Mouse (Mus musculus): ENCODE measurements at regions not wholly inside any gene's neighbourhood (a gene's known extent, or its start where the extent isn't known, plus 50 kb on each side); places are given as distances from the start of the nearest gene placed in this dataset.

- H3K4me3 ChIP-seq (ENCODE audit: insufficient read depth, low read depth, low read length): no peak overlapping the region
- WGBS: 83% methylated on average over 3 of the region's 3 CpGs
Observed at GRCm38 (mm10) chr1:73112711-73113110, 97.0 kb upstream of the Tnp1 start.

GRCm38 (mm10) chr1:73111911-73112310 is 96.2 kb upstream of the Tnp1 start:
- Histone ChIP-seq H3K4me1 (ENCODE audit: control insufficient read depth, insufficient read depth, low read length) (no peaks in the 10 kb centered on the region), H3K36me3 (ENCODE audit: control insufficient read depth, insufficient read depth, low read length) (no peaks in the 10 kb centered on the region), H3K27me3 (ENCODE audit: control insufficient read depth, insufficient read depth, low read length) (no peaks in the 10 kb centered on the region), H3K27ac (replicated peaks; ENCODE audit: insufficient read depth, low read depth, low read length) (no peak overlapping the region), H3K9ac (ENCODE audit: low read depth, low read length) (no peak overlapping the region), H3K79me2 (ENCODE audit: control insufficient read depth, insufficient read depth, low read length) (no peaks in the 10 kb centered on the region), H3K4me3 (ENCODE audit: insufficient read depth, low read depth, low read length) (no peak overlapping the region)
- WGBS: 90% methylated on average over 5 of the region's 5 CpGs
- DNase-seq (ENCODE audit: extremely low read depth, low read depth, low spot score): peak; percentile 1
- TF ChIP-seq CTCF (IDR thresholded peaks at IDR 0.05; ENCODE audit: low read depth, low read length): no peak
- TF ChIP-seq POLR2A (IDR thresholded peaks at IDR 0.05; ENCODE audit: extremely low read depth, insufficient read depth, low read length): no peak

More at GRCm38 (mm10) chr1:73112711-73113110, 97.0 kb upstream of the Tnp1 start:
- H3K79me2 ChIP-seq (ENCODE audit: control insufficient read depth, insufficient read depth, low read length): no peaks in the 10 kb centered on the region
- no peak for TF ChIP-seq POLR2A (IDR thresholded peaks at IDR 0.05; ENCODE audit: extremely low read depth, insufficient read depth, low read length)
- TF ChIP-seq CTCF (IDR thresholded peaks at IDR 0.05; ENCODE audit: low read depth, low read length): no peak
- no peak overlapping the region for H3K9ac ChIP-seq (ENCODE audit: low read depth, low read length)
- H3K27ac ChIP-seq (replicated peaks; ENCODE audit: insufficient read depth, low read depth, low read length): no peak overlapping the region
- no peaks in the 10 kb centered on the region for H3K4me1 ChIP-seq (ENCODE audit: control insufficient read depth, insufficient read depth, low read length)
- H3K27me3 ChIP-seq (ENCODE audit: control insufficient read depth, insufficient read depth, low read length): no peaks in the 10 kb centered on the region
- DNase-seq (ENCODE audit: extremely low read depth, low read depth, low spot score): no peak
- H3K36me3 ChIP-seq (ENCODE audit: control insufficient read depth, insufficient read depth, low read length): no peaks in the 10 kb centered on the region

- 82% methylated on average over 4 of the region's 4 CpGs for WGBS
- Histone ChIP-seq H3K9ac (ENCODE audit: low read depth, low read length) (no peak overlapping the region), H3K36me3 (ENCODE audit: control insufficient read depth, insufficient read depth, low read length) (no peaks in the 10 kb centered on the region), H3K79me2 (ENCODE audit: control insufficient read depth, insufficient read depth, low read length) (no peaks in the 10 kb centered on the region), H3K27ac (replicated peaks; ENCODE audit: insufficient read depth, low read depth, low read length) (no peak overlapping the region), H3K4me3 (ENCODE audit: insufficient read depth, low read depth, low read length) (no peak overlapping the region), H3K4me1 (ENCODE audit: control insufficient read depth, insufficient read depth, low read length) (no peaks in the 10 kb centered on the region), H3K27me3 (ENCODE audit: control insufficient read depth, insufficient read depth, low read length) (no peaks in the 10 kb centered on the region)
- no peak for TF ChIP-seq POLR2A (IDR thresholded peaks at IDR 0.05; ENCODE audit: extremely low read depth, insufficient read depth, low read length)
- no peak for TF ChIP-seq CTCF (IDR thresholded peaks at IDR 0.05; ENCODE audit: low read depth, low read length)
- DNase-seq (ENCODE audit: extremely low read depth, low read depth, low spot score): no peak
Observed at GRCm38 (mm10) chr1:73105856-73106463, 90.3 kb upstream of the Tnp1 start.

GRCm38 (mm10) chr1:73097645-73098440 is 82.1 kb upstream of the Tnp1 start:
- no peak for DNase-seq (ENCODE audit: extremely low read depth, low read depth, low spot score)
- no peaks in the 10 kb centered on the region for H3K27me3 ChIP-seq (ENCODE audit: control insufficient read depth, insufficient read depth, low read length)
- no peak overlapping the region for H3K4me3 ChIP-seq (ENCODE audit: insufficient read depth, low read depth, low read length)
- no peaks in the 10 kb centered on the region for H3K79me2 ChIP-seq (ENCODE audit: control insufficient read depth, insufficient read depth, low read length)
- H3K9ac ChIP-seq (ENCODE audit: low read depth, low read length): no peak overlapping the region
- H3K36me3 ChIP-seq (ENCODE audit: control insufficient read depth, insufficient read depth, low read length): no peaks in the 10 kb centered on the region
- H3K27ac ChIP-seq (replicated peaks; ENCODE audit: insufficient read depth, low read depth, low read length): no peak overlapping the region
- TF ChIP-seq POLR2A (IDR thresholded peaks at IDR 0.05; ENCODE audit: extremely low read depth, insufficient read depth, low read length) (no peak), CTCF (IDR thresholded peaks at IDR 0.05; ENCODE audit: low read depth, low read length) (no peak)
- H3K4me1 ChIP-seq (ENCODE audit: control insufficient read depth, insufficient read depth, low read length): no peaks in the 10 kb centered on the region
- WGBS: 82% methylated on average over 6 of the region's 6 CpGs

- Histone ChIP-seq H3K79me2 (ENCODE audit: control insufficient read depth, insufficient read depth, low read length) (no peaks in the 10 kb centered on the region), H3K27me3 (ENCODE audit: control insufficient read depth, insufficient read depth, low read length) (no peaks in the 10 kb centered on the region), H3K36me3 (ENCODE audit: control insufficient read depth, insufficient read depth, low read length) (no peaks in the 10 kb centered on the region), H3K4me1 (ENCODE audit: control insufficient read depth, insufficient read depth, low read length) (no peaks in the 10 kb centered on the region), H3K27ac (replicated peaks; ENCODE audit: insufficient read depth, low read depth, low read length) (no peak overlapping the region), H3K9ac (ENCODE audit: low read depth, low read length) (no peak overlapping the region), H3K4me3 (ENCODE audit: insufficient read depth, low read depth, low read length) (no peak overlapping the region)
- WGBS: 40% methylated on average over 3 of the region's 3 CpGs
- no peak for DNase-seq (ENCODE audit: extremely low read depth, low read depth, low spot score)
- no peak for TF ChIP-seq CTCF (IDR thresholded peaks at IDR 0.05; ENCODE audit: low read depth, low read length)
Observed at GRCm38 (mm10) chr1:73089636-73090035, 73.9 kb upstream of the Tnp1 start.

GRCm38 (mm10) chr1:73088494-73088893 is 72.8 kb upstream of the Tnp1 start:
- TF ChIP-seq CTCF (IDR thresholded peaks at IDR 0.05; ENCODE audit: low read depth, low read length): no peak
- TF ChIP-seq POLR2A (IDR thresholded peaks at IDR 0.05; ENCODE audit: extremely low read depth, insufficient read depth, low read length): no peak
- no peaks in the 10 kb centered on the region for H3K36me3 ChIP-seq (ENCODE audit: control insufficient read depth, insufficient read depth, low read length)
- WGBS: 41% methylated on average over 2 of the region's 2 CpGs
- no peak overlapping the region for H3K9ac ChIP-seq (ENCODE audit: low read depth, low read length)
- H3K79me2 ChIP-seq (ENCODE audit: control insufficient read depth, insufficient read depth, low read length): no peaks in the 10 kb centered on the region
- no peaks in the 10 kb centered on the region for H3K27me3 ChIP-seq (ENCODE audit: control insufficient read depth, insufficient read depth, low read length)
- H3K4me1 ChIP-seq (ENCODE audit: control insufficient read depth, insufficient read depth, low read length): no peaks in the 10 kb centered on the region
- DNase-seq (ENCODE audit: extremely low read depth, low read depth, low spot score): no peak
- no peak overlapping the region for H3K4me3 ChIP-seq (ENCODE audit: insufficient read depth, low read depth, low read length)
- no peak overlapping the region for H3K27ac ChIP-seq (replicated peaks; ENCODE audit: insufficient read depth, low read depth, low read length)

Measured in liver, adult 2 months (tissue).